Mouse (Mus musculus): Measurements from ENCODE around the gene Olfr1368. TPM values are rescaled to one million over a fixed set of nuclear protein-coding genes. Genes with fewer than 3 reads are reported as not detected.

Gene Olfr1368
- polyA plus RNA-seq, 1 experiment = not detected

- Histone ChIP-seq H3K79me2 (ENCODE audit: control insufficient read depth, insufficient read depth) (peaks cover 60% of the 10 kb centered on the region), H3K27me3 (ENCODE audit: control insufficient read depth, insufficient read depth, insufficient read length) (no peaks in the 10 kb centered on the region), H3K4me3 (ENCODE audit: insufficient read depth, poor library complexity, severe bottlenecking) (peak overlapping the region; percentile 82), H3ac (ENCODE audit: control insufficient read depth, insufficient read length, low read depth) (peak overlapping the region; percentile 98), H3K36me3 (ENCODE audit: control insufficient read depth, insufficient read depth) (peaks cover 41% of the 10 kb centered on the region), H3K79me3 (ENCODE audit: low read depth) (peaks cover 53% of the 10 kb centered on the region)
- TF ChIP-seq MAX (IDR thresholded peaks at IDR 0.05) (peak; percentile 11), MYOG (IDR thresholded peaks at IDR 0.05; ENCODE audit: control insufficient read depth, extremely low read depth, insufficient read length) (no peak)
Observed at GRCm38 (mm10) chr13:21180551-21181530, 35.2 kb upstream of the Olfr1368 start.

- TF ChIP-seq MYOD1 (IDR thresholded peaks at IDR 0.05; ENCODE audit: control insufficient read depth, insufficient read length, low read depth) = no peak
- Histone ChIP-seq H3K4me3 (ENCODE audit: insufficient read depth, poor library complexity, severe bottlenecking) (peak overlapping the region; percentile 82), H3K36me3 (ENCODE audit: control insufficient read depth, insufficient read depth) (peaks cover 32% of the 10 kb centered on the region), H3K79me3 (ENCODE audit: low read depth) (peaks cover 45% of the 10 kb centered on the region), H3K79me2 (ENCODE audit: control insufficient read depth, insufficient read depth) (peaks cover 50% of the 10 kb centered on the region), H3ac (ENCODE audit: control insufficient read depth, insufficient read length, low read depth) (peak overlapping the region; percentile 98), H3K27me3 (ENCODE audit: control insufficient read depth, insufficient read depth, insufficient read length) (no peaks in the 10 kb centered on the region)
Observed at GRCm38 (mm10) chr13:21179724-21180550, 34.3 kb upstream of the Olfr1368 start.

DNA sequence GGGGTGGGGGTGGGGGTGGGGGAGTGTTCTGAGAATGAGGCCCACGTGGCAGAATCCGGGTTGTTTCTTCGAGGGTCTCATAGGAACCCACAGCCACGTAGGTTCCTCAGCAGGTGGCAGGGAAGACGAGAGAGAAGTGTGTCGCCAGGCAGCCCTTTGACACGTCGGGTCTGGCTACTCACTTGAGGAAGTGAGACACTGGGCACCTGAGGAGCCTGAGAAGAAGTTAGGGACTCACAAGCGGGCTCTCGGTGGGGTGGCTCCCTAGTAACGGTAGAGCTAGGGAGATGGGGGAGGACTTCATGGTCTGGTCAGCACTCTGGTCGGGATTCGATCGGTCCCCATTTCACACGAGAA, 33.7 kb upstream of the Olfr1368 start, which contains the start of gene Trim27:
TSS of gene Trim27 (plus strand) at position 79 of the 357 bp plus-strand sequence.
- peaks cover 45% of the 10 kb centered on the region for H3K79me2 ChIP-seq (ENCODE audit: control insufficient read depth, insufficient read depth)
- H3K36me3 ChIP-seq (ENCODE audit: control insufficient read depth, insufficient read depth) = peaks cover 26% of the 10 kb centered on the region
- peak within 1 kb of the TSS; percentile 98 for H3ac ChIP-seq (ENCODE audit: control insufficient read depth, insufficient read length, low read depth)
- peaks cover 41% of the 10 kb centered on the region for H3K79me3 ChIP-seq (ENCODE audit: low read depth)
- H3K27me3 ChIP-seq (ENCODE audit: control insufficient read depth, insufficient read depth, insufficient read length) = no peaks in the 10 kb centered on the region
- H3K4me3 ChIP-seq (ENCODE audit: insufficient read depth, poor library complexity, severe bottlenecking) = peak within 1 kb of the TSS; percentile 82
- no peak for TF ChIP-seq CEBPB (IDR thresholded peaks at IDR 0.05; ENCODE audit: low read depth)
- no peak for TF ChIP-seq MAX (IDR thresholded peaks at IDR 0.05)
- no peak for TF ChIP-seq CTCF (IDR thresholded peaks at IDR 0.05; ENCODE audit: control insufficient read depth, insufficient read depth, insufficient read length)
- TF ChIP-seq FOSL1 (IDR thresholded peaks at IDR 0.05; ENCODE audit: insufficient read depth, low read length, poor library complexity, severe bottlenecking) = no peak
- TF ChIP-seq MYOG (IDR thresholded peaks at IDR 0.05; ENCODE audit: control insufficient read depth, extremely low read depth, insufficient read length) = no peak
- TF ChIP-seq USF1 (IDR thresholded peaks at IDR 0.05; ENCODE audit: low read depth) = no peak
- TF ChIP-seq MYOD1 (IDR thresholded peaks at IDR 0.05; ENCODE audit: control insufficient read depth, insufficient read length, low read depth) = no peak

DNA sequence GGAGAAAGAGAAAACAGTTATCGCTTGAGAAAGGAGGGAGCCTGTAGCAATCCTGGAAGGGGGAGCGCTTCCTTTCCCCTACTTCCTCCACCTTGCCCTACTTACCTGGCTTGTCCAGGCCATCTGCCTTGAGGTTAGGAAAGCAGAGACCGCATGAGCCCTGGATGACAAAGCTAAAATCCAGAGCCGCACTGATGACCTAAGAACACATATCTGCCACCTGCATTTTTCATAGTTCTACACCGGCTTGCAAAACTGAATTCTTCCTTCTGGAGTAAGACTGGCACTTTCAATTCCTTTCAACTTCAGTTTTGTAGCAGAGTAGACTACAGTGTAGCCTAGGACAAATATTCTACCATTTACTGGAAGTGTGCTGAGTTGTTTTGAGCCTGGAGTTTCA, 32.7 kb upstream of the Olfr1368 start:
- H3K79me3 ChIP-seq (ENCODE audit: low read depth) = peaks cover 31% of the 10 kb centered on the region
- peaks cover 16% of the 10 kb centered on the region for H3K36me3 ChIP-seq (ENCODE audit: control insufficient read depth, insufficient read depth)
- no peak overlapping the region for H3K4me3 ChIP-seq (ENCODE audit: insufficient read depth, poor library complexity, severe bottlenecking)
- peaks cover 35% of the 10 kb centered on the region for H3K79me2 ChIP-seq (ENCODE audit: control insufficient read depth, insufficient read depth)
- H3K27me3 ChIP-seq (ENCODE audit: control insufficient read depth, insufficient read depth, insufficient read length) = no peaks in the 10 kb centered on the region
- no peak overlapping the region for H3ac ChIP-seq (ENCODE audit: control insufficient read depth, insufficient read length, low read depth)
- no peak for TF ChIP-seq CEBPB (IDR thresholded peaks at IDR 0.05; ENCODE audit: low read depth)
- no peak for TF ChIP-seq FOSL1 (IDR thresholded peaks at IDR 0.05; ENCODE audit: insufficient read depth, low read length, poor library complexity, severe bottlenecking)
- no peak for TF ChIP-seq CTCF (IDR thresholded peaks at IDR 0.05; ENCODE audit: control insufficient read depth, insufficient read depth, insufficient read length)
- no peak for TF ChIP-seq MYOD1 (IDR thresholded peaks at IDR 0.05; ENCODE audit: control insufficient read depth, insufficient read length, low read depth)
- TF ChIP-seq MAX (IDR thresholded peaks at IDR 0.05) = no peak
- TF ChIP-seq USF1 (IDR thresholded peaks at IDR 0.05; ENCODE audit: low read depth) = no peak
- TF ChIP-seq MYOG (IDR thresholded peaks at IDR 0.05; ENCODE audit: control insufficient read depth, extremely low read depth, insufficient read length) = no peak

DNA sequence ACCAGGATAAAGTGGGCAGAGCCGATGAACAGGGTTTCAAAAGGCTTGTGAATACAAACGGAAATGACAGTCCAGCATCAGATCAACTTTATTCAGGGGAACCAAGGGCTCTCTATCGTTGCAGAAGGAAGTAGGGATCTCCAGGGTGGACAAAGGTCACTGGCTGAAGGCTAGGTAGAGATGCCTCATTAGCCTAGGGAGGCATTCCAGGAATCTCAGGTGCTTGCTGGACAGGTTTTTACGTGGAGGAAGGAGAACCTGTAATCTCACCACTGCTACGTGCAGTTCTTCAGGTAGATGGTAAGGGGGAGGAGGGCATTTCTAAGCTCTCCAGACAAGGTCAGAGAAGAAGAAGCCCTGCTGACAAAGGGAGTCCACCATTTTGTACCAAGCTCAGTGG, 32.0 kb upstream of the Olfr1368 start:
- Histone ChIP-seq H3K36me3 (ENCODE audit: control insufficient read depth, insufficient read depth) (peaks cover 11% of the 10 kb centered on the region), H3K4me3 (ENCODE audit: insufficient read depth, poor library complexity, severe bottlenecking) (no peak overlapping the region), H3K27me3 (ENCODE audit: control insufficient read depth, insufficient read depth, insufficient read length) (no peaks in the 10 kb centered on the region), H3ac (ENCODE audit: control insufficient read depth, insufficient read length, low read depth) (no peak overlapping the region), H3K79me3 (ENCODE audit: low read depth) (peaks cover 24% of the 10 kb centered on the region), H3K79me2 (ENCODE audit: control insufficient read depth, insufficient read depth) (peaks cover 28% of the 10 kb centered on the region)
- no peak for TF ChIP-seq MYOD1 (IDR thresholded peaks at IDR 0.05; ENCODE audit: control insufficient read depth, insufficient read length, low read depth)
- TF ChIP-seq MYOG (IDR thresholded peaks at IDR 0.05; ENCODE audit: control insufficient read depth, extremely low read depth, insufficient read length) = no peak
- no peak for TF ChIP-seq FOSL1 (IDR thresholded peaks at IDR 0.05; ENCODE audit: insufficient read depth, low read length, poor library complexity, severe bottlenecking)

Data from C2C12 (cell line).